Mouse (Mus musculus) ES-CJ7 (cell line): ENCODE results near the gene Rhob.

Source experiments
- DNase-seq: peaks from one replicate; pipeline ENCODE4 v3.0.0; 2011; ENCODE audit warnings: low read depth, low spot score

Rhob gene

DNA sequence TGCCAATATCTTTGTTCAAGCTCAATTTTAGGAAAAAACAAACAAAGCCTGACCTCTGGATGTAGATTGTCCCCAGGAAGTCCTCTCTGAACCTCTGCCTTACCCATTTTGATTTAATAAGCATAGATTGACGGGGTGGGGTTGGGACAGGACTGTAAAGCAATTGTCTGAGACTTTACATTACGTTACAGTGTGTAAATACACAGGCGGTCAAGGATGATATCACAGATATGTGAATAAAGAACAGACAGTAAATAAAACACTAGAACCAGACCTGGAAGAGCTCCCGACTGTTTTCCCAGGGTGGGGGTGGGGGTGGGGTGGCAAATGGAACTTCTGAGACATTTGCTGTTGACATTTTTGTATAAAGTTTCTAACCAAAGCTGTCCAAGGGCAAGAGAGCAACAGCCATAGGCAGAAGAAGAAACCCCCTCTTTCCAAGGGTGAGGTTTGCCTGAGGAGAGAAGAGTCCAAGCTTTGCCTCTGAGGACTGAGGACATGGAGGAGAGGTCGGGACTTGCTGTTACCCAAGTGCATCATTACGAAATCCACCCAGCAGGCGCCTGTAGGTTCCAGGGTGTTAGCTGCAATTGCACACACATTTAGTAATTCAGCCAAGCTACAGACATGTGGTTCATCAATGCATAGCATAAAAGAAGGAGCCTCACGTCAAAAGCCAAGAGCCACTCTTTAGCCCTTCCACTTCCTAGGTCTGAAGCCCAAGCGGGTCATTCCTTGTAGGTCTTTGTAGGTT is 7.3 kb upstream of the Rhob start:
- no peak for DNase-seq

GRCm38 (mm10) chr12:8504131-8504530 is 4.3 kb upstream of the Rhob start:
- no peak for DNase-seq

GRCm38 (mm10) chr12:8502546-8502945 is 2.7 kb upstream of the Rhob start:
- peak; percentile 58 for DNase-seq

GRCm38 (mm10) chr12:8501571-8502305 is 1.9 kb upstream of the Rhob start:
- no peak for DNase-seq

DNA sequence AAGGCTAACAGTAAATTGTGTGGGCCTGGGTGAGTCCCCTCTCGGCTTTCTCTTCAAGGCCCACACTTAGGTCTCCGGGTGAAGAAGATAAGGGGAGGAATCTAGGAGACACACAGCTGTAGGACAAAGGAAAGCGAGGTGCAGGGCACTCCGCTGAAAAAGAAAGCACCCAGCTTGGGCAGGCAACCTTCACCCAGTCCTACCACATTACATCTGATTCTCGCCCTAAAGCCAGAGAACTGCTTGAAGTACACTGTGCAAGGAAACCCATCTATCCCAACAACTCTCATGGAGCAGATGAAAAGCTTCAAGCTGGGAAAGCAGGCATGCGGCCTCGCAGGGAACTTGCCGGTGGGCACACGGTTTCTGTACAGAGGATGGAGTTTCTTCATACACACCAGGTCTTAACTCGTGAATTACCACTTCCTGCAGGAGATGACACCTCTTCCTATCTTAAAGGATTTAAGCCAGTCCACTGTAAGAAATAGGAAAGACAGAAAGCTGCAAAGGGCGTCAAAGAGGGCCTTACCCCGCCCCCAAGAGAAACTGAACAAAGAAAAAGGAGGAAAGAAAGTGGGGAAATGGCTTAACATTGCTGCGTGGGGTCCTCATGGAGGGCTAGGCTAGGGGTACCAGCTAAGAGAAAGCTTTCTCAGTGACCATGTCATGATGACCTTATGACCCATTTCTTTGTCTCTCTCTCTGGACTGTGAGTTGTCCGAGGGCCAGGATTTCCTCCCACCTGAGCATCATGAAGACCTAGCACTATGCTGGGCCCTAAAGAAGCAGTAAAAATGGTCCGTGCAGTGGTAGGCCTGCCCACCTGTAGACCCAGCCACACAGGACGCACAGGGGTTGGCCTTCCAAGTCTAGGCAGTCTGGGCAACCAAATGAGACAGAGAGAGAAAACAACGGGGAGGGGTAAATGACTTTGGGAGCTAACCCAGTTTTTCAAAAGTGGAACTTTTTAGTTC is 1.1 kb upstream of the Rhob start:
- no peak for DNase-seq

DNA sequence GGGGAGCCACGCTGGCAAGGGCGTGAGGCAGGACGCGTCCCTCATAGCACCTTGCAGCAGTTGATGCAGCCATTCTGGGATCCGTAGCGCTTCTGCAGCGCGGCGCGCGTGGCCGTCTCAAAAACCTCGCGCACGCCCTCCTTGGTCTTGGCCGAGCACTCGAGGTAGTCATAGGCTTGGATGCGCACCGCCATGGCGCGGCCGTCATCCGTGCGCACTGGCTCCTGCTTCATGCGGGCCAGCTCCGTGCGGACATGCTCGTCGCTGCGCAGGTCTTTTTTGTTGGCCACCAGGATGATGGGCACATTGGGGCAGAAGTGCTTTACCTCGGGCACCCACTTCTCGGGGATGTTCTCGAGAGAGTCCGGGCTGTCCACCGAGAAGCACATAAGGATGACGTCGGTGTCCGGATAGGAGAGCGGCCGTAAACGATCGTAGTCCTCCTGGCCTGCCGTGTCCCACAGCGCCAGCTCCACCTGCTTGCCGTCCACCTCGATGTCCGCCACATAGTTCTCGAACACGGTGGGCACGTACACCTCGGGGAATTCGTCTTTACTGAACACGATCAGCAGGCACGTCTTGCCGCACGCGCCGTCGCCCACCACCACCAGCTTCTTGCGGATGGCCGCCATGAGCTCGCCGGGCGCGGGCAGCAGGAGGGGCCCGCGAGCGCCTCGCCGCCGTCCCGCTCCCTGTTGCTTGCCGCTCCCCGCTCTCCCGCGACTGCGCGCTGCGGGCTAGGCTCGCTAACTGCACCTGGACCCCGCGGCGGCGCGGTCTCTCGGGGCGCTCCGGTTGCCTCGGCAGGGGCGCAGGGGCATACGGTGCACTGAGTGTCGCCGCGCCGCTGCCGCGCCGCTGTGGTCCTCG is 573 bp downstream of the Rhob start:
- DNase-seq: peak; percentile 33

DNA sequence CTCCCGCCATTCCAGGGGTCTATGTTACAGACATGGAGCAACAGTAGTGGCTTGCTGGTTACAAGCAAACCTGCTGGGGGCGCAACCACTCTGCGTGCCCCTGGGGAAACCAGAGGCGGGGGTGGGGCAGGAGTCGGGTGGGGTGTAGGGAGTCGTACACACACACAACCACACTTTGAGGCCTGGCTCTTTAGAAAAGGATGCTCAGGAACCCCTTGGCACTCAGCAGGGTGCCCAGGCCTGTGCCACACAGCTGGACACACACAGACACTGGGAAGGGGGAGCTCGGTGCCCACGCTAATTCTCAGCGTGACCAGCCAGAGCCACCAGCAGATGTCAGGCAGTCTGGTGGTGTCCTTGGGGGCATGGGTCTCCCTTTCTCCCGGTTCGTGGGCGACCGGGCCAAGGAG is 1.2 kb downstream of the Rhob start:
- peak; percentile 14 for DNase-seq

- peak; percentile 48 for DNase-seq
Observed at GRCm38 (mm10) chr12:8498148-8498571, 1.6 kb downstream of the Rhob start.

GRCm38 (mm10) chr12:8497314-8497706 is 2.5 kb downstream of the Rhob start:
- no peak for DNase-seq

- no peak for DNase-seq
Observed at GRCm38 (mm10) chr12:8496679-8497313, 3.0 kb downstream of the Rhob start.

DNA sequence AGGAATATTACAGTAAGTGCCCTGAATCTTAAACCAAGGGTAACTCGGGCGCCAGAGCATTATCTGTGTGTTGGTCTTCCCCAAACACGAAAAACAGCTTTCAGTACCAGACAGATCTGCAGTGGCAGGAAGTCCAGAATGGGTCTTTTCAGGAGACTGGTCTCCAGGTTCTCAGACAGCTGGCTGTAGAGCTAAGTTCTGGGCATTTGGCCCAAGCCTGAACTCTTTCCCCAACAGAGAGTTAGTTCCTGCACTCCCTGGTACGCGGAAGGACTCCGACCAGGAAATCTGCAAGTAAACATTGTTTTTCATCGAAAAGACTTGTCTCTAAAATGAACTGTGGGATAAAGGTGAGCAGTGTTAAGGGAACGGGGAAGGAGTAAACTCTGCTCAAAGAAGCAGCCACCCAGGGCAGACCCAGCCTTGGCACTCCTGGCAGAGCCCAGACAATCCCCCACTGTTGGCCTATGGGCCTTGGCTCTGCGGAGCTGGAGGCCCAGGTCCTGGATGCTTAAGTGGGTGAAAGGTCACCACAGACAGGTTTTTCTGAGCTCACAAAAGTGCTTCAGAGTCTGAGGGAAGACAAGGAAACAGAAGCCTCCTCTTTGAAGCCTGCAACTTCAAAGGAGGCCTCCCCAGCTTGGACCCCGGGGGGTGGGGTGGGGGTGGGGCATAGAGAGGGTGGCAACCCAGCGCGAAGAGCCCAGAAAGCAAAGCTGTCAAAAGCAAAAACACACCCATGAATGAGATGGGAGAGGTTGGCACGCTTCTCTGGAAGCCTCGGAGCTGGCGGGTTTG is 3.7 kb downstream of the Rhob start:
- peak; percentile 64 for DNase-seq

- no peak for DNase-seq
Observed at GRCm38 (mm10) chr12:8494675-8495074, 5.1 kb downstream of the Rhob start.

- DNase-seq: no peak
Observed at GRCm38 (mm10) chr12:8493386-8493785, 6.4 kb downstream of the Rhob start.

GRCm38 (mm10) chr12:8489098-8489497 is 10.7 kb downstream of the Rhob start:
- no peak for DNase-seq

DNA sequence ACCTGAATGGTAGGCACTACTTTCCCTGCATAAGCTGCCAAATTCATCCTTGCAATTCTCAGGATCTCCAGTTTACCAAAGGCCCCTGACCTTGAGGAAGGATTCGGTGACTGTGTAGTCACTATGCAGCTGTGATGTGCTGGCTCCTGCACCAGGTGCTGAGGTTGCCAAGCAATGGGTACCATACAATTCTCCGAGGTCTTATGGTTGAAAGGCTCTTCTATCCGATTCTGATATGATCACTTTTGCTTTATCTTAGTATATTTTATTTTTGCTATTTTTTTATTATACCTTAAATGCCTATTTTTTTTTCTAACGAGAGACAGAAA is 11.2 kb downstream of the Rhob start:
- no peak for DNase-seq

- DNase-seq: no peak
Observed at GRCm38 (mm10) chr12:8487959-8488651, 11.7 kb downstream of the Rhob start.

- no peak for DNase-seq
Observed at GRCm38 (mm10) chr12:8487281-8487680, 12.5 kb downstream of the Rhob start.

DNA sequence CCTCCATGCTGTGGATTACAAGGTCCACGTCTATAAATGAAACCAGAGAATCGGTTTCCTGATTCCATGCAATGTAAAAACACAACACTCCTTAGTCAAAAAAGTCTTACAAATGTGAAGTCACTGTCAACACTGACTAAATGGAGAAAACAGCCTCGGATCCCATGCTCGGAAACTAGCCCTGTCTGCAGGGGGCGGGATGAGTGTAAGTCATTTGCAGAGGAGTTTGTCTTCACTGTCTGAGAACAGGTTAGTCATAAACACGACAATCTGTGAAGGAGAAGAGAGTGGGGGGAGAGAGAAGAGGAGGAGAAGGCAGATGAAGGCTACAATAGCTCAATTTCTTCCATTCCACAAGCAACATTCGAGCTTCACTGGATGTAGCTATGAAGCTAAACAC is 14.6 kb downstream of the Rhob start:
- DNase-seq: no peak

- no peak for DNase-seq
Observed at GRCm38 (mm10) chr12:8482169-8482568, 17.6 kb downstream of the Rhob start.
